Mouse (Mus musculus) embryonic facial prominence, embryonic 14.5 days (tissue): Measurements from ENCODE around the gene Mrps25. TPM values are rescaled to one million over a fixed set of nuclear protein-coding genes. Genes with fewer than 3 reads are reported as not detected.

ENCODE experiments used
- polyA plus RNA-seq: library from polyadenylated mRNA; unstranded; fragments of >200 nt; fragmentation: Nextera tagmentation; extraction: Ambion mirVana; gene quantifications from 2 replicates; pipeline ENCODE4 v1.2.1, GENCODE M21; 2014

The Mrps25 gene
- polyA plus RNA-seq, 1 experiment from 2014 or later: 70.1 TPM

Other genes with a start within 250 kb of the Mrps25 start
- 9.4 and 9.9 TPM in 2 replicates for gene Fgd5, start 205.2 kb downstream of the Mrps25 start, polyA plus RNA-seq
- gene Nr2c2, start 92.6 kb downstream of the Mrps25 start, polyA plus RNA-seq: 20.2 and 20.6 TPM in 2 replicates
- gene Rbsn, start 30.9 kb upstream of the Mrps25 start, polyA plus RNA-seq: 18.1 and 19.5 TPM in 2 replicates
- 0.40 and 0.73 TPM in 2 replicates for gene Trh, start 60.6 kb upstream of the Mrps25 start, polyA plus RNA-seq